Mouse (Mus musculus) heart, postnatal 14 days (tissue): ENCODE measurements around the gene Gm5901. TPM values are rescaled to one million over a fixed set of nuclear protein-coding genes. Genes with fewer than 3 reads are reported as not detected.
"Not testable (repeated sequence)": the region's sequence is repeated elsewhere in the genome, so short reads cannot be mapped to it uniquely, and the experiment has no call there.

Experiments used
- DNase-seq, 2 experiments: peaks; one replicate each; pipeline ENCODE4 v3.0.0; 2021 to 2022
- intact Hi-C: fragments of 180-260 bp; cut with DNase I; formaldehyde crosslinking; loops from one replicate; pipeline ENCODE4 v1.15.1; 2025
- long read RNA-seq, 2 experiments: library from polyadenylated mRNA; stranded (forward); transcript quantifications; one replicate each; pipeline ENCODE4 v2.0.0; 2021
- total RNA-seq, 2 experiments: library from RNA; stranded (reverse); gene quantifications; 2 replicates each; pipeline ENCODE4 v1.2.3; 2021

Gm5901 gene
- total RNA-seq: not detected
- long read RNA-seq, experiment 1: 0 reads
- long read RNA-seq, experiment 2, partial matches to known transcripts: 0 of 1 reads
- long read RNA-seq, experiment 2, other reads (novel, unspliced or antisense): 1 of 1 reads

DNA sequence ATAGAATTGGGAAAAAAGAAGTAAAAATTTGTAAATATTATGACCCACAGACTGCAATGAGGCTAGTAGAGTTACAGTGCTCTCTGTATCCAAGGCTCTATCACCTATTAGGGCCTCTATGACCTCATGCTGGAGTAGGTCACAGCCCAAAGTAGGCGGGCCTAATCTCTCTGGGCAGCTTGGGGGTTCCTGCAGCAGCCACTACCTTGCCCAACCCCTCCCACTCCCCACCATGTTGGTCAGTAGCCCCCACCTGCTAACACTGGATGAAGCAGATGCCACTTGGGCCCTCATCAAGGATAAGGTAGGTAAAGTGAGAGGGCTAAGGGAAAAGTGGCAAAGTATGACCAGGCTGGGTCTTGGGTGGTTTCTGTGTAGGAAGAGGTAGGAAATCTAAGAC, at the start of gene Gm5901:
TSS of gene Gm5901 (plus strand) at position 173 of the 400 bp plus-strand sequence.
- DNase-seq: no peak

DNA sequence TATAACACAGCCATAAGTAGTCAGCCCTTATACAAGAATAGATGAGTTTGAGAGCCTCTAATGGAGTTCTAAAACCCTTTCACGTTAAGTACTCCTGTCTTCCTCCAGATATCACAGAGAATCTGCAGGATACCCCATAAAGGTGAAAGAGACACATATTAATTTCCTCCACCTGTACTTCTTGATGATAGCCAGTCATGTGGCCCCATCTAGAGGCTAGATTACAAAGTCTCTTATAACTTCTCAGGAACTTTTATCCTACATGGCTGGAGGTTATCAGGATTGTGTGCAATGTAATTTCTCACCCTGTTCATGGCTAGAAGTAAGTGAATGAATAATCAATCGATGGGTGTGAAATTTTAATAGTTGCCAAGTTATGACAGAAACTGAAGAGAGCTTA, 49.5 kb upstream of the Gm5901 start:
- intact Hi-C loops: loop anchor here (2.0 to 5.0 kb wide), 2 partner anchors 98 to 157 kb away; no protein-coding TSS in a partner anchor
- DNase-seq: no peak

More for the DNA sequence above, at the start of gene Gm5901:
- intact Hi-C loops: no loop called here

DNA sequence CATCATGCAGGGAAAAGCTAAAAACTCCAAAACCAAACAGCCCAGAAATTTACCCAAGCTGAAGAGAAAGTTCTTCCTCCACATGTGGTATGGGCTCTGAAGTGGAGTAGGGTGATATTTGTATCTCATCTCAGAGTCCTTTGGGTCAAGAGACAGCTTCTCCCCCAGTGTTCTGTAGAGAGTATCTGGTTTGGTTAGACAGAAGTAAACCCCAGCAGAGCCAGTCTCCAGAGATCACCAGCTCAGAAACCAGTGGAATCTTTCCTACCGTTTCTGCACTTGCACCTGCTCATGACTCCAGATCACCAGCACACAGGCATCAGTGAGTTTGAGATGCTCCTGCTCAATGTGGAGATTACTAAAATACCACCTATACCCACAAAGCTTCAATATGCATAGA, 40.8 kb upstream of the Gm5901 start, which contains the start of gene Olfr690:
TSS of gene Olfr690 (minus strand) at position 101 of the 400 bp plus-strand sequence.
- no peak for DNase-seq
- intact Hi-C loops: no loop called here

DNA sequence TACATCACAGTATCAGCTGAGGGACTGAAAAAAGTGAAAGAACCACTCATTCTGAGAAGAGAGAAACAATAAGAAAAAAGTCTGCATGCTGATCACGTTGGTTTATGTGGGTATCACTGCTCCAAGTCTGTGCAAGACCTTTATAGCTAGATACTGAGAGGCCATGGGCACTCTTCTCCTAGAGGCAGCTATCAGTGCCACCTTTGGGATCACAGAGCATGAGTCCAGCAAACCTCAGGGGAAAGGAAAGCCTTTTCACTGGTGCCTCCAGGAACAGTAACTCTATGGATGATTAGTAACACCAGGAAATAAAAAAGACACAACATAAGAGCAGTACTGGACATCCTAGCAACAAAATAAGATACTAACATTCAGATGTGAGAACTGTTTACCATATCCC, 32.7 kb upstream of the Gm5901 start, which contains the start of gene Olfr691:
TSS of gene Olfr691 (minus strand) at position 101 of the 400 bp plus-strand sequence.
- intact Hi-C loops: no loop called here
- DNase-seq: no peak

DNA sequence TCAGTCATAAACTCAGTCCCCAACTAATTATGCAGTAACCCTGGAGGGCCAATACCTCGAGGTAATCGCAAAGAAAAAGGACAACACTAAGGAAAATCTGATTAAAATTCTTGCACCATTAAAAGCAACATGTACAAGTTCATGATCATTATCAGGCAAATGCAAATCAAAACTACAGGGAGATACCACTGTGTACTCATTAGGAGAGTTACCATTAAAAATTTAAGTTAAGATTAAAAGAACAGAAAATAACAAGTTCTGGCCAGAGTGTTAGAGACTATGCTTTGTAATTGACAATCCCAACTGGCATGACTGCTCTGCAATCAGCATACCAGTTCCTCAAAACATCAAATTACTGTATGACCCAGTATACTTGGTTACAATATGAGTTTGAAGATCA, 32.1 kb upstream of the Gm5901 start:
- no peak for DNase-seq
- intact Hi-C loops: no loop called here

DNA sequence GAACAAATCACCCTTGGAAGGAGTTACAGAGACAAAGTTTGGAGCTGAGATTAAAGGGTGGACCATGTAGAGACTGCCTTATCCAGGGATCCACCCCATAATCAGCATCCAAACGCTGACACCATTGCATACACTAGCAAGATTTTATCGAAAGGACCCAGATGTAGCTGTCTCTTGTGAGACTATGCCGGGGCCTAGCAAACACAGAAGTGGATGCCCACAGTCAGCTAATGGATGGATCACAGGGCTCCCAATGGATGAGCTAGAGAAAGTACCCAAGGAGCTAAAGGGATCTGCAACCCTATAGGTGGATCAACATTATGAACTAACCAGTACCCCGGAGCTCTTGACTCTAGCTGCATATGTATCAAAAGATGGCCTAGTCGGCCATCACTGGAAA, 18.8 kb upstream of the Gm5901 start:
- intact Hi-C loops, DNase-seq: not testable (repeated sequence)

DNA sequence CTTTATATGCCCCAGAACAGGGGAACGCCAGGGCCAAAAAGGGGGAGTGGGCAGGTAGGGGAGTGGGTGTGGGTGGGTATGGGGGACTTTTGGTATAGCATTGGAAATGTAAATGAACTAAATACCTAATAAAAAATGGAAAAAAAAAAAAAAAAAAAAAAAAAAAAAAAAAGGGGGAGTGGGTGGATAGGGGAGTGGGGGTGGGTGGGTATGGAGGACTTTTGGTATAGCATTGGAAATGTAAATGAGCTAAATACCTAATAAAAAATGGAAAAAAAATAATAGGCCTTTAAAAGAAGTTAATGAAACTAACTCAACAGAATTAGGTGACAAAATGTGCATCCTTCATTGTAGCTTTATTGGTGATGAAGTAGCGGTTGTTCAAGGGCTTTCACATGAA, 18.4 kb upstream of the Gm5901 start:
- DNase-seq: not testable (repeated sequence)

DNA sequence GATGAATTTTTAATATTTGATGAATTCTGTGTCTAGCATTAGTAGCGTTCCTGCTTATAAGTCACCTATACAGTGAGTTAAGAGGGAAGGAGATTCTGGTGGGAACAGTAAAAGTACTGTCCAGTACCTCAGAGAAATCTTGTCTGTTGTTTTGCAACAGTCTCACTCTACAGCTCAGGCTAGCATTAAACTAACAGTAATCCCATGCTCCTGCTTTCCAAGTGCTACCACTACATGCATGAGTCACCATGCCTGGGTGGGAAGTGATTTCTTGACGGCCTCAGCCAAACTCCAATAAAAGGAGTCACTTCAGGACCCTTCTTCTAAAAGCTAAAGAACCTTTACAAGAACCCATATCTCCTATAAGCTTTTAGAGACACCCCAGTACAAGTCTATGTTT, 13.1 kb upstream of the Gm5901 start:
- intact Hi-C loops: no loop called here
- DNase-seq: no peak

More for the DNA sequence above, 18.4 kb upstream of the Gm5901 start:
- intact Hi-C loops: not testable (repeated sequence)

DNA sequence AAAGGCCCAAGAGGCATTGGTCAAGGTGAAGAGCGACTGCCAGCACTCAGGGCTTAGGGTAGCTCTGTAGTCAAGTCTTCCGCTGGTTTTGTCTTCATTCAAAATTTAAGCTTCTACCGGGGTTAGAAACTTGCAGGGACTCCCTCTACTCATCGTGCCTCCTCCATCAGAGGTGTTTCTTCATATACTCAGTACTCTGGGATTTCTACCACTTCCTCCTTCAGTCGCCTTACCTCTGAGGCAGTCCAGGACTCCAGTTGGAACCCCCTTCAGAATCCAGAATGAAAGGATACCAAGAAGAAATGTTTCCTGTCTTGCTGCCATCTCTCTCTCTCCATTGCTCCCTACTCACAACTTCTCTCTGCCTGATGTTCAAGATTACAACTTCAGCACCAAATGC, 7.6 kb upstream of the Gm5901 start:
- intact Hi-C loops: no loop called here
- no peak for DNase-seq

DNA sequence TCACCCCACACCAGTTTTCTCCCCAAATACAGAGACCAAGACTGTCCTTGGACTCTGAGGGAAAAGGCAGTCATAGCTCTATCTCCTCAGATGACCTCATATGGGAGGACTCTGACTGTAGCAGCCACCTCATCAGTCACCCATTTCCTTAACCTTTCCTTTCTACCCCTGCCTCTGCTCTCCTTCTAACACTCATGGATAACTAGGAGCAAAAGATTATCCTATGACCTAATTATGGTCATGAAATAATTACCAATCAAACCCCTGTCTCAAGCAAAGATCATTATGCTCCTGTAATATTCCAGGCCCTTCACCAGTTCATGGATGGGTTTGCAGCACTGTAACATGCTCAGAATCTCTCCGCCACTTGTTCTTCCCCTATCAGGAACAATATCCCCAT, 6.9 kb upstream of the Gm5901 start, which contains the start of gene Olfr692:
TSS of gene Olfr692 (plus strand) at position 301 of the 400 bp plus-strand sequence.
- intact Hi-C loops: no loop called here

DNA sequence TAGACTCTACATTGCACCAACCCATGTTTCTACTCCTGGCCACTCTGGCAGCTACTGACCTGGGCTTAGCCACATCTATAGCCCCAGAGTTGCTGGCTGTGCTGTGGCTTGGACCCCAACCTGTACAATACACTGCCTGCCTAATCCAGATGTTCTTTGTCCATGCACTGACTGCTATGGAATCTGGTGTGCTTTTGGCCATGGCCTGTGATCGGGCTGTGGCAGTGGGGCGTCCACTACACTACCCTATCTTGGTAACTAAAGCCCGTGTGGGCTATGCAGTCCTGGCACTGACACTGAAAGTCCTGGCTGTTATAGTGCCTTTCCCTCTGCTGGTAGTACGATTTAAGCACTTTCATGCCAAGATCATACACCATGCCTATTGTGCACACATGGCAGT, 6.3 kb upstream of the Gm5901 start:
- no peak for DNase-seq
- intact Hi-C loops: no loop called here

More for the DNA sequence above, 6.9 kb upstream of the Gm5901 start, which contains the start of gene Olfr692:
- DNase-seq: no peak

DNA sequence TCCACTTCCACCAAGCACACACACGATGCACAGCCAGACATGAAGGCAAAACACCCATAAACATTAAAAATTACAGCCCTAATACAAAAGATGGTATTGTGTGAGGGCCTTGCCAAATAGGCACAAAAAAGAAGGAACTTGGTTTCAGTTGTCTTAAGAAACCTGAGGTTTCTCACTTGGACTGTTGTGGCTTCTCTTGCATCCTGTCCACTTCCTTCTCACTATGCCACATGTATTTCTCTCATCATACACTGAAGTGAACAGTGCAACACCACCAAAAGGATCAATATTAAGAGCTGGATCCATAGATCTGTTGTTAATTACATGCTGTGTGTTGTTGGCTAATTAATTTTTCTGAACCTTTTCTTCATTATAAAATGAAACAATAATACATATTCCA, 1.9 kb upstream of the Gm5901 start:
- DNase-seq: no peak

DNA sequence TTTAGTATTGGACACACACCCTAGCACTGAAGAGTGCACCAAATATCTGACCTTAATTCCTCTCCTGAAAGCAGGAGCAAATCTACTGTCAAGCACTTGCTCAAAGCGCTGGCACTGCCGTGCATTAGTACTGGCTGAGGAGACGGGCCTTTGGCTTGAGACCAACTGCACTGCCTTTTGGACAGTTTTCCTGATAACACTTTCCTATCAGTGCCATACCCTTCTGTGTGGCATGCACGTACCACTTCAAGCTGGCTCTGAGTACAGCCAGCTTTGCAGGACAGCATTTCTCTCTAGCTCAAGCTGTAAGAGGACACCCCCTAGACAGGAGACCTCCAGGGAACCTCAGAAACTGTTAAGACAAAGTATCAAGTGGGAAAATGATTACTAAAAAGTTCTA, 1.3 kb upstream of the Gm5901 start:
- peak; percentile 61 to 68 for DNase-seq
- intact Hi-C loops: no loop called here

More for the DNA sequence above, 1.9 kb upstream of the Gm5901 start:
- intact Hi-C loops: no loop called here

DNA sequence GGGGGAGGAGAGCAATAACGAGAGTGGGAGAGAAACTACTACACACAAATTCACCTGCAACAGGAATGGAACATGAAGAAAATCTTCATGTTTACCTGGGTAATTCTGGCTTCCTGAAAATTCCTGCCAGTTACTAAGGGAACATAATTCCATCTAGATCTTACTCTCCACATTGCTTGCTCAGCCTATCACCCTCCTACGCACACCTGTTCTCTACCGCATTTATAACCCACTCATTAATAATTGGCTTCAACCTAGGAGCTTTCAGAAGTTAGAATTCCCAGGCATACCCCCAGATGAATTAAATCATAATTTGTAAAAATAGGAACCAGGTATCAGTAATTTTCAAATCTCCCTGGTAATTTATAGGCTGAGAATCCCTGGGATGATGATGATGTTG, 862 bp upstream of the Gm5901 start:
- no peak for DNase-seq
- intact Hi-C loops: no loop called here

DNA sequence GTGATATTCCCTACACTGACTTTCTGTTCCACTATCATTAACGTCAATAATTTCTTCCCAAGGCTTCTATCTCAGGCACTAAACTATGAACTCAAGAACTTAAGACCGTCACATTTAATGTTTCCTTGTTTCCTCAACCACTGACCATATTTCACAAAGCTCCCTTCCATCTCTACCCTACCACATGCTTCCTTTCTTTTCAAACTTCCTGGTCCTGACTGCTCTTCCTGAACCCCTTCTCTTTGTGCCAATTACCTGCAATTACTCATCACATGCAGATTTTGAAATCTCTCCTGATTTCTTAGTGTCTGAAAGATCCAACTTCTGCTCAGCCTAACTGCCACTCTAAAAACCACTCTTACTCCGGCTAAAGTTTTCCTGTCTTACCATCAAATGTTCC, 5.5 kb downstream of the Gm5901 start:
- intact Hi-C loops: no loop called here
- no peak for DNase-seq

DNA sequence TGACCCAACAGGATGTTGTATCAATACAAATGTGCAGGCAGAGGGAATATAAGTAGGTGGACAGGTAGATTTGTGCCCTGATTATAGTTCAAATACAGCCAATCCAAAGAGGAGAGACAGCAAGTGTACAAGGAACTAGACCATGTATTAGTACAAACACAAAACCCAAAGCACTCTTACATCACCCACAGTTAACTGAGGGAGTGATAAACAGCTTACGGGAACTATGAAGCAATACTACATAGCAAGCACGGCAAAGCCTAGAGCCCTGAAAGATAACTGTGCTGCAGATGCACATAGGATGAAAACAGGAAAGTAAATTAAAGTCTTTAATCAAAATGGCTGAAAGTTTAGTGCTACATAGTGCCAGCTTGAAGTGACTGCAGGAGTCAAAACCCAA, 12.9 kb downstream of the Gm5901 start:
- DNase-seq: no peak
- intact Hi-C loops: no loop called here

DNA sequence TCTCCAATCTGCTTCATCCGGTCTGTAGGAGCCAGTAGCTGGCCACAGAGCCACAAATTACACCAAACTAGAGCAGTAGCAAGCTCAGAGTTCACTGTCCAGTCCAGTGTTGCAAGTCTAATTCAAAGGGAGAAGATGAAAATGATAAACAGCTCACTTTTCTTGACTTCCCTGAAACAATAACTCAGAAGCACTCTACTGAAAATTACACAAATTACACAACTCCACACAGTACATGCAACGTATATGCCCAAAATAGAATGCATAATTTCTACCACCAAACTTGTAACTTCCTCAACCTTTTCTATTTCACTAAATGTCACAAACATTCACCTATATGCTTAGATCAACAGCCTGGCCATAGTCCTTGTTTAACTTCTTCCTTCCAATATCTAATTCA, 15.4 kb downstream of the Gm5901 start:
- intact Hi-C loops: no loop called here
- no peak for DNase-seq

DNA sequence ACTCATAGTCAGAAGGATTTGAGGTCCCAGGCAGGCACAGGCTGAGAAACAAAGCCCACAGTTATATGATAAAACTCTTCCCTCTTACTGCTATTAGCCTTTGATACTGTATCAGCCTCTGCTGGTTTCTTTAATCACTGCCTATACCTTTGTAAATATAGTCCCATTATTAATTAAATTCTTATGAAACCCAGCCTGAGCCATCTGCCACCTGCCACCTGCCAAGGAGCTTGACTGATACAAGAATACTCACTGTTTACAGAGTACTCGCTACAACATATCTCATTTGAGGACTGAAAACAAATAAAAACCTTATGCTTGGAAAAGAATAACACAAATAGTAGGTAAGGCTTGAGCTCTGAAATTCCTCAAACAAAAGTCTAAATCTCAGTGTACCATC, 19.8 kb downstream of the Gm5901 start:
- DNase-seq: no peak
- intact Hi-C loops: no loop called here

DNA sequence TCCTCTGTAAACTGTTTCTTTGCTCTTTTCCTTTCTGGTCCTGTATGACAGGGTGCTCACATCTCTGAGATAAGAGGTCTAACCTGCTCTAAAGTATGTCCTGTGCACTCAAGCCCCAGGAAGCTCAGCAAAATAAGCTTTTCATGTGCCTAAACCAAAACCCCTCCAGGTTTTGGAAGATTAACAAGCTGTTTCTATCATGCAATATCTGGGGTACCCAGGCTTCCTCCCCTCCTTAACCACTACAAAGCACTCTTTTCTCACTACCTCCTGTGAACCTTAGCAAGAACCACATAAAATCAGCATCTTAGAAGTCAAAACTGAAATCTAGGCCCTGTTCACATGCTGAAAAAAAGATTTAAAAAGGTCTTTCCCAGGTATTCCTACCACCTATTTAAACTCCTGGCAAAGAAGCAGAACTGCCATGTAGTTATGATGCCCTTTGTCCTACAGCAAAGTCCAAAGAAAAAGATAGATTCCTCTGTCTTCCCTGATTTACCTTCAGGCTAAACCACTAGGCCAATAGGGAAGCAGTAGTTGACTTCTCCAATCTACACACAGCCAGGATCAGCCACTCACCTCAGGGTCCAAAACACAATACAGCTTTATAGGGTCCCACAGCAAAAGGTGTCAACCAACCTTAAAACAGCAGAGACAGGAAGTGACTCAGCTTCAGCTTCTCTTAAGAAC, 20.4 kb downstream of the Gm5901 start:
- no peak for DNase-seq
- intact Hi-C loops: no loop called here

DNA sequence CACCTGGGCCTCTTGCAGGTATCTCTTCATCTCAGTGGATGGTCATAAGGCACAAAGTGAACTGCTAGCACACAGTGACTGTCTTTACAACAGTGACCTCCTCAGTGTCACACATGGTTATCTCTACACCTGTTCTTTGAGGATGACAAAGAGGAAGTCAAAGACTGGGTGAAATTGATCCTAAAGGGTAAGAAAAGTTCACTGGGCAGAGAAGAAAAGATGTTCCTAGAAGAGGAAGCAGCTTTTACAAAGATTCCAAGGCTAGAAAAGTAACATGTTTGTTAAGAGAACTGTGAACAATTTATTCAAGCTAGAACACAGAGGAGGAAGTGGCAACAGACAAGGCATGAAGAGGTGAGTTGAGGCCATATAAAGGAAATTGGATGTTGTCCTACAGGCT, 21.3 kb downstream of the Gm5901 start:
- intact Hi-C loops: no loop called here
- no peak for DNase-seq

DNA sequence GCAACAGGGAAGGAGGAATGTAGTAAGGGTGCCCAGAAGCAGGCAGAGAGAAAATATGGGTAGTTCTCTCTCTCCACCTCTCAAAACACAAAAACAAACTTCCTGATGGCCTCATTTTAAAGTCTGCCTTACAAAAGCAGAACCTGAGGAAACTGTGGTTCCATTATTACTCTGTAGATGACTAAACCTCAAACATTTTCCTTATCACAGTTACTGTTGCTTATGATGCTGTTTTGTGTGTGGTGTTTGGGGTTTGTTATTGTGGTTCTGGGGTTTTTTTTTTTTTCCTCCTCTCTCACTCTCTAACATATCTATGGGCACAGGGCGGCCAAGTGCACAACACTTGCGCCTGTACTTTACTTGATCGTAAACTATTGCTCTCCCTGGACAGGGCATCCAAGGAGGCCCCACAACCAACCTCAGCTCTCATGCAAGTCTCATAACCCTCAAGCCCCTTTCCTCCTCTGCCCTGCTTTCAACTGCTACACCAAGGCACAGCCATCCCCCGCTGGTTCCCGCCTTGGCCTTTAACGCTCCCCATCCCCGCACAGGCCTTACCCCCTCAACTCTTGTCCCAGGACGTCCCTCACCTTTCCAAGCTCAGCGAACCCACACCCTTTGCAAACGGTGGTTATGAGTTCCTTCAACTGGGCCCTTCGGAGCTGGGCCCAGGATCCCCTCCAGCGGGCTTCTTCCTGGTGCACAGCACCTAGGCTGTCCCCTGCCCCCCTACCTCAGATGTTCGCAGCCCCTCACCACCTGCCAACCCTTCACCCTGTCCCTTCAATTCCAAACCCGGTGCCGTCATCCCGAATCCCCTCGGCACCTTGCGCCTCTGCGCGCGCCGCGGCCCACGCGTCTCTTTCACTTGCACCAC, 24.5 kb downstream of the Gm5901 start:
- DNase-seq: no peak
- intact Hi-C loops: no loop called here
